Mouse (Mus musculus): ENCODE data around the gene Klrg2. TPM values are rescaled to one million over a fixed set of nuclear protein-coding genes. Genes with fewer than 3 reads are reported as not detected.

Gene Klrg2
- total RNA-seq, 2 experiments from 2014 or later: 0.72 TPM; not detected in 1

DNA sequence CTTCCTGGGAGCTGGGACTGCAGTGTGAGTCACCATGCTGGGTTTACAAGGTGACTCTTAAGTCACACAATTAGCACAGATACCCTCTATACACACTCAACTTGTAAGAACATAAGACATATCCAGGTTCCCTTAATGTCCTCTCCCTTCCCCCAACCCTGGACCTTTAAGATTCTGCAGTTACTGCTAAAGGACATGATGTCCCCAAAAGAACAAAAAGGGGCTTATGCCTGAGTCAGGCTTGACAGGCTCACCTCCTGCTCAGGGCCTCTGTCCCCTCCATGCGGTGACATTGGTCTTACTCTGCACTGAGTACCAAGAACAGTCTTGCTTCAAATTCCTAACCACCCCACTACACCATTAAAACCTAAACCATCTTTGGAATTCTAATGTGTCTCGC lies 4.2 kb downstream of the Klrg2 start:
- ATAC-seq (replicated peaks; ENCODE audit: poor library complexity, severe bottlenecking): no peak

- ATAC-seq (replicated peaks; ENCODE audit: poor library complexity, severe bottlenecking): no peak
Observed at GRCm38 (mm10) chr6:38629556-38629955, 7.5 kb downstream of the Klrg2 start.

DNA sequence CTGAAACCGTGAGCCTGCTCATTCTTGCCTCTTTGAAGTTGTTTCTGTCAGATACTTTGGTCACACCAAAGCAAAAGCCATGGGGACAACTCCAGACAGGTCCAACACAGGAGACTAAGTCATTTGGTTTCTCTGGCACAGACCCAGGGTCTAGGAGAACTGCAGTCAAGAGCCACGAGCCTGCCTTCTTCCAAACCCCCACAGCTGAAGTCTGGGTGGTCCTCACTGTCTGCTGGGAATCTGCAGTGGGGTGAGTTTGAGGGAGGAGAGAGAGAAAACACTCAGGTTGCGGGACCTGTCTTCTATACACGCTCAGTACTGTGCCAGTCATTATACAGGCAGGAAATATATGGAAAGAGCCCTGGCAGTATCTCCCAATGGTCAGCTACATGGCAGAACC lies 9.6 kb downstream of the Klrg2 start:
- ATAC-seq (replicated peaks; ENCODE audit: poor library complexity, severe bottlenecking): no peak

DNA sequence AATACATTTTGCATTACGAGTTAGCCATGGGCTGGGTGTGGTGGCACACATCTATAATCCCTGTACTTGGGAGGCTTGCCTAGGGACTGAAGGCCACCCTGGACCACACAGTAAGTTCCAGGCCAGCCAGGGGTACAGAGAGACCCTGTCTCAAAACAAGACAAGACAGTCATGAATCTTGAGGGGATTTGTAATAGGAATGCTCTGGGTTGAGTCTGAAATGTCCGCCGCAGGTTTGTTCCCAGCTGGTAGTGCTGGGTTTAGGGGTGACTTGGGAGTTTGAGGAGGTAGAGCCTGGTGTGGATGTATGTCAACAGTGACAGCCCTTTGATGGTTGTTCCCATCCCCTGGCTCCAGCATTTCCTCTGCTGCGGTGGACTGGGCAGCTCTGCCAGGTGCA lies 10.0 kb downstream of the Klrg2 start:
- no peak for ATAC-seq (replicated peaks; ENCODE audit: poor library complexity, severe bottlenecking)

- no peak for ATAC-seq (replicated peaks; ENCODE audit: poor library complexity, severe bottlenecking)
Observed at GRCm38 (mm10) chr6:38626086-38626485, 11.0 kb downstream of the Klrg2 start.

DNA sequence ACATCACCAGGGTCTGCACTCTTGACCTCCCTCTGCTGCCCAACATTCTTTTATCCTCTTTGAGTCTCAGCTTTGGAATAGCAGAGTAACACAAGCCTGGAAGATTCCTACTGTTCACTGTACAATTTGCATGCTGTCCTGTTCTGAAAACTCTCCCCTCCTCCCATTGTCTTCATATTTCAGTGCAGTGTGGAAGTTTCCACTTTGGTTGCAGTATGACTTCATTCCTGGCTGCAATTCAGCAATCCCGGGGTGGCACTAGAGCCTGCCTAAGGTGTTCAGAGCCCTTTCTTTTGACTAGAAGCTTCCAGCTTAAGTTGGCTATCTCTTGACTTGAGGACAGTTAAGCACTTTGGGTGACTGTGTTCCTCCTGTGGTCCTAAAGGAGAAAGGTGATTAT lies 12.6 kb downstream of the Klrg2 start:
- no peak for ATAC-seq (replicated peaks; ENCODE audit: poor library complexity, severe bottlenecking)

DNA sequence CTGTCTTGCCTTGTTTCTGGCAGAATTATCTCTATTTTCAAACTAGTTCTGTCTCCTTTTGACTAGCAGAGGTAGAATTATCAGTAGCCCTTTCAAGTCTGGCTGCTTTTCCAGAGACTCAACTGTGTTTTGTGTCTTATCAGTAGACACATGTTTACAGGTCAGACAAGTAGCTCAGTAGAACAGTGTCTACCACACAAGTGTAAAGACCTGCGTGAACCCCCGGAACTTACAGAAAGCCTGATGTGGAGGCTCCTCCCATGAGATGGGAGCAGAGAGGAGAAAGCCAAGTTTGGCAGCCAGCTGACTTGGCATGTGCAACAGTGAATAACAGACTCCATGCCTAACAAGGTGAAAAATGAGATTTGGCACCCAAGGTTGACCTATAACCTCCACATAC lies 13.6 kb downstream of the Klrg2 start:
- ATAC-seq (replicated peaks; ENCODE audit: poor library complexity, severe bottlenecking): no peak

- ATAC-seq (replicated peaks; ENCODE audit: poor library complexity, severe bottlenecking): no peak
Observed at GRCm38 (mm10) chr6:38622406-38622805, 14.6 kb downstream of the Klrg2 start.

GRCm38 (mm10) chr6:38609892-38610291 lies 27.1 kb downstream of the Klrg2 start:
- no peak for ATAC-seq (replicated peaks; ENCODE audit: poor library complexity, severe bottlenecking)

- no peak for ATAC-seq (replicated peaks; ENCODE audit: poor library complexity, severe bottlenecking)
Observed at GRCm38 (mm10) chr6:38597481-38597880, 39.6 kb downstream of the Klrg2 start.

- ATAC-seq (replicated peaks; ENCODE audit: poor library complexity, severe bottlenecking): no peak
Observed at GRCm38 (mm10) chr6:38581711-38582110, 55.3 kb downstream of the Klrg2 start.

- no peak for ATAC-seq (replicated peaks; ENCODE audit: poor library complexity, severe bottlenecking)
Observed at GRCm38 (mm10) chr6:38580112-38580857, 56.8 kb downstream of the Klrg2 start.

- ATAC-seq (replicated peaks; ENCODE audit: poor library complexity, severe bottlenecking): peak; percentile 48; the same call in 1 of the 2 replicates
Observed at GRCm38 (mm10) chr6:38576096-38576495, 60.9 kb downstream of the Klrg2 start.

Other genes with a start within 250 kb of the Klrg2 start
- 48.2 and 57.1 TPM in 2 replicates for gene Ubn2, start 203.3 kb downstream of the Klrg2 start, total RNA-seq (2014; fragmentation: Nextera tagmentation)
- 19.0 and 27.8 TPM in 2 replicates for gene Ubn2, start 203.3 kb downstream of the Klrg2 start, total RNA-seq (2017)
- 128 and 160 TPM in 2 replicates for gene Fmc1, start 103.7 kb downstream of the Klrg2 start, total RNA-seq (2014; fragmentation: Nextera tagmentation)
- 61.3 and 84.4 TPM in 2 replicates for gene Fmc1, start 103.7 kb downstream of the Klrg2 start, total RNA-seq (2017)
- gene Luc7l2, start 85.9 kb downstream of the Klrg2 start, total RNA-seq (2014; fragmentation: Nextera tagmentation): 176 TPM in 2 replicates
- 185 and 219 TPM in 2 replicates for gene Luc7l2, start 85.9 kb downstream of the Klrg2 start, total RNA-seq (2017)
- gene Clec2l, start 25.8 kb upstream of the Klrg2 start, total RNA-seq (2014; fragmentation: Nextera tagmentation): 0.45 TPM in 1 of 2 replicates, not detected in the other
- gene Clec2l, start 25.8 kb upstream of the Klrg2 start, total RNA-seq (2017): not detected in 2 replicates
- 12.4 and 26.0 TPM in 2 replicates for gene Tbxas1, start 238.2 kb upstream of the Klrg2 start, total RNA-seq (2014; fragmentation: Nextera tagmentation)
- gene Tbxas1, start 238.2 kb upstream of the Klrg2 start, total RNA-seq (2017): 15.0 and 15.4 TPM in 2 replicates
- 51.0 and 55.5 TPM in 2 replicates for gene Hipk2, start 238.9 kb upstream of the Klrg2 start, total RNA-seq (2014; fragmentation: Nextera tagmentation)
- gene Hipk2, start 238.9 kb upstream of the Klrg2 start, total RNA-seq (2017): 12.8 and 17.0 TPM in 2 replicates